Mouse (Mus musculus): ENCODE results near the gene Uba6.
A peak's percentile ranks its signal among the peaks of the same experiment; 100 is the strongest.

Uba6 gene

DNA sequence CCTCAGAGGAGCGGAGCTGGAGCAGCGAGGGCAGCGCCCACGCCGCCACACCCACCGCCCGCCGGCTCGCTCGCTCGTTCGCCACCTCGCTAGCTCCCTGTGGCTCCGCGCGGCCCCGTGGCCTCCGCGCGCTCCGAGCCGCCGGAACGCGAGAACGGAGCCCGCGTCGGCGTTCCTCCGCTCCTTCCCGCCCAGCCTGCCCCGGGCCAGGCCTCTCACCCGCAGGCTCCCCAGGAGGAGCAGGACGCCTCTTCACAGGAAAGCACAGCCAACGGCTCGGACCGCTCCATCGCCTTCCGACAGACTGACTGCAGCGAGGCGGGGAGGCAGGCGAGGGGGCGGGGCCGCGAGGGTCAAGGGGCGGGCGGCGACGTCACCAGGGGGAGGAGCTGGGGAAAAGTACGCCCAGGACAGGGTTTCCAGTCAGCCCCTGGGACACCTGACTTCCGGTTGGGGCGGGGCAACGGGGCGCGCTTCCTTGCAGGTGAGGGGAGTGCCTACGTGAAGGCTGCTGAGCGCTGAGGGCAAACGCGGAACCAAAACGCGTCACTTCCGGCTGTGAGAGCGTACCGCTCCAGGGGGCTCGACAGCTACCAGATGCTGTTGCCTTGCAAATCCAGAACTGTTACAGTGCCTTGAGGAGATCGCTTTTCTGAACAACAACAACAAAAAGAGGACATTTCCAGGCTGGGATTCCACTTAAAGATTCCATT, at the start of gene Uba6:
Gene Uba6 (minus strand): TSS at position 355 of the 713 bp plus-strand sequence.
- DNase-seq (ENCODE audit: low spot score), result peak; percentile 100

DNA sequence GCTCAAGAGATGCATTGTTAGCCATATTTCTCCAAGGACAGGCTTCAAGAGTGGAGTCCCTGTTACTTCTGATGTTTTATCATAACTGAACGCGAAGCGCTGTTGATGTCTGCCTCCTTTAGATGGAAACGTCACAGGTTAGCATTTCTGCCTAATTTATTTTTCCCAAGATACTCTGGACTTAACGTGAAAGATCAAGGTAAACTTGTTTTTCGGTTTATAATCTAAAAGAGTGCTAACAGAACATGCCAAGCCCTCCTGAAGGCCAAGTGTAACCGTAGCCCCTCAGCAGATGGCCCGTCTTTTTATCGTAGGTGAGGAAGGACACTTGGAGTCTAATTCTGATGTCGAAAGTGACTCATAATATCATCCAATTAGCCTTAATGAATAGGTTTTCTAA, 25.2 kb upstream of the Uba6 start, which contains the start of gene Gnrhr:
Gene Gnrhr (minus strand): TSS at position 101 of the 400 bp plus-strand sequence.
- no peak for DNase-seq (ENCODE audit: low spot score)

DNA sequence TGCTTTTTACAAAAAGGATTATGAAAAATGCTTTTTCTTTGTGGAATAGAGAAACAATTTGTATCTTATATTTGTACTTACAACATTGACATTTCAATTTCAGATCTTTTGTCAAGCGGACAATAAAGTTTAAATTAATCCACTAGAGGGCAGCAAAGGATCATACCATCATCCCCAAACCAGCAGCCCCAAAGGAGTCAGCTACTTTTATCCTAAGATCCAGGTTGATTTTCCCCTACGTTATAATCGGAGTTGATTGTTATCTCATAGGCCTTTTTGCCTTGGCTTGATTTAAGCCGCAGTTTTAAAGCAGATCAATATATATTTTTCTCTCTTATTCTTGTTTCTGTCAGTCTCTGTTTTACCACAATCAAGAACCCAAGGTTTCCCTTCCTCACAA, 18.8 kb upstream of the Uba6 start:
- no peak for DNase-seq (ENCODE audit: low spot score)

DNA sequence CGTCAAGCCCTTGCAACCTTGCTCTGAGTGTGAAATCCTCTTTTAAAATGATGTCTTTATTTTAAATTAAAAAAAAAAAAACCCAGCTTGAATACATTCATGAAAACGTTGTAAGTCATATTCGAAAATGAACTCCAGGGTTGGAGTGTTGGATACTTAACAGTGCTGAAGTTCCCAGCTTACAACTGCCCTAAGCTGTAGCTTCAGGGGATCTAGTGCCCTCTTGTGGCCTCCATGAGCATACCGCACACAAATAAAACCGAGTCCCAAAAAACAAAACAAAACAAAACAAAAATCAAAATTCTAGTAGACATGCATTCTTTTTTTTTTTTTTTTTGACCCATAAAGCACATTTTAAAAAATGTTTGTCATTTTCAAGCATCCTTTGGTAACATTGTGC, 18.2 kb upstream of the Uba6 start:
- no peak for DNase-seq (ENCODE audit: low spot score)

DNA sequence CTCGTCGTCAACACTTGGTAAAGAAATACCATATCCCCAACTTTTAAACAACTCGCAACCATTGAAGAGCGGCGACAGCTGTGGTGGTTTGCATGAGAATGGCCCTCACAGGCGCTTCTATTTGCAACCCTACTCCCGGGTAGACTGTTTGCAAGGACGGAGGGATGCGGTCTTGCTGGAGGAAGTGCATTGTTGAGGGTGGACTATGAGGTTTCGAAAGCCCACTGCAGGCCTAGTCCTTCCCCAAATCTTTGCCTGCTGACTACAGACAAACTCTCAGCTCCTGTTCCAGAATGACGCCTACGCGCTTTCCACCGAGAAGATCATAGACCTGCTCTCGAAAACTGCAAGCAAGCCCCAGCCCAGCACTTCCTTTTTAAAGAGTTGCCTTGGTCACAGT, 17.7 kb upstream of the Uba6 start:
- DNase-seq (ENCODE audit: low spot score), result no peak

DNA sequence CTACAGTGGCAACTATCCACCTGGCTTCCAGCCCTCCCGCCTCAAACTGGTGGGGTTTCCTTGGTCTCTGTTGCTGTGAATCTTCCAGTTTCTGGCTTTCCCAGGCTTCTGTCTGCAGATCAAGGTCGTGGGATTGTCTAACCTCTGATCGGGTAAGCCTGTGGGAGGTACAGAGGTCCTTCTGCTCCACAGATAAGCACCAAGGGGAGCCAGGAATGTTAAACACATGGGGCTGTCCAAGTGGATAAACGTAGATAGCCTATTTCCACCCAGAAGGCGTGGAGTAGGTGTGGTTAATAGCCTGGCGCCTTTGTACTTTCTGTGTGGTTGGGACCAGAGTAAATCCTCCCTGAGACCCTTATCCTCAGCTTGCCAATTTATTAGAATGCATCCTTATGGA, 14.8 kb upstream of the Uba6 start:
- peak; percentile 69 for DNase-seq (ENCODE audit: low spot score)

DNA sequence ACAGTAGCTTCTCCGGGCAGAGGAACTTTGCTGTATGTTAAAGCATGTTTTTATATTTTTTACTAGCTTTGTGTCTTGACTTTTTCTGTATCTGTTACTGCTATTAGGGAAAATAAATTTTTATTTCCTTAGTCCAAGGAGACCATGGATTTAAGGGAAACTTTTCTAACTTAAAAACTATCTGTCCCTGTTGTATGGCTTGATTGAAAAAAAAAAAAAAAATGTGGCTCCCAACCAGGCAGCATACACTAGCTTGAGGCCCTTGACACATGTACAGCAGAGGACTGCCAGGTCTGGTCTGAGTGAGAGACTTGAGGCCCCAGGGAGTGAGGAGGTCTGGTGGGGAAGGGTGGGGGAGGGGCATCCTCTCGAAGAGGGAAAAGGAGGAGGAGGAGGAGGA, 1.2 kb upstream of the Uba6 start:
- DNase-seq (ENCODE audit: low spot score), result no peak

DNA sequence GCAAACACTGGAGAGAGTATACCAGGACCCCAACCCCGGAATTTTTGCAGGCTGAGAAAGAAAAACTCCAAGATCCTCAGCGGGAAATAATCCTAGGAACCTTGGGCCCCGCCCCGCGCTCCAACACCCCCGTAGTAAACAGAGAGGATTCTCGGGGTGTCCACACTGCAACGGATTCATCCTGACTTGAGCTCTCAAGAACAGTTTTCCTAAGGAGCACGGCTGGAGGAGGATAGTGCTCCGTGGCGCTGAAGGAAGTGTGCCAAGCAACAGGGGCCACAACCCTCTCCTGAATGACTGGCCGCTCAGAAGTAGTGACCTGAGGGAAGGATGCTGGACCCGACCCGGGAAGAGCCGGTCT, 535 bp downstream of the Uba6 start:
- DNase-seq (ENCODE audit: low spot score), result no peak

DNA sequence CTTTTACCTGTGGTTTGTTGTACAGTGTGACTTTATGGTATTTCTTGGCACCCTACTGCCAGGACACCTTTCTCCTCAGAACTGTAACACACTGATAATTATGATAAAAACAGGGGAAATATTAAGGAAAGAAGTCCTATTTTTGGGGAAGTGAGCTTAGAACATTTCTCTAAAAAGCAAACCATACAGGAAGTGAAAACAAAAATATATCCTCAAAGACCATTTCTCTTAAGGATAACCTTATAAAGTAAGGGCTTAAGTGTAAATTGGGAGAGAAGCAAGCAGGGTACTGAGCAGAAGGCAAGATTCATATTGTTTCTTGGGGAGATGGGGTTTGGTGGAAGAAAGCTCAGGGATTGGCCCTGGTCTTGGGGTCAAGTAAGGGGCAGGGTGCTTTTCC, 42.8 kb downstream of the Uba6 start:
- no peak for DNase-seq (ENCODE audit: low spot score)

DNA sequence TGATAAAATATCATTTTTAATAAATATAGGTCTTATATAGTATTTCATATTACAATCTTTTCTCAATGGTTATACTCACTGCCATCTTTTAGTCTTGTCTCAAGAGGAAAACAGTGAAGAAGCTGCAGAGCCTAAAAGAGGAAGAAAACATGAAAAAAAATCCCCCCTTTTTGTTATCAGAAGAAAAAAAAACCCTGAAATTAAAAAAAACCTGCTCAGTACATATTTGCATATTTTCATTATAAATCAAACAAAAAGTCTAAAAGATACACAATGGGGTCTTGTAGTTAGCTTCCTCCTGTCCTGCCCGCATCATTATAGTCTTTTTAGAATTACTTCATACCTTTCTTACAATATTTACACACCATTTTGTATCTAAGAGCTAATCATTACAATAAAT, 43.9 kb downstream of the Uba6 start:
- no peak for DNase-seq (ENCODE audit: low spot score)

DNA sequence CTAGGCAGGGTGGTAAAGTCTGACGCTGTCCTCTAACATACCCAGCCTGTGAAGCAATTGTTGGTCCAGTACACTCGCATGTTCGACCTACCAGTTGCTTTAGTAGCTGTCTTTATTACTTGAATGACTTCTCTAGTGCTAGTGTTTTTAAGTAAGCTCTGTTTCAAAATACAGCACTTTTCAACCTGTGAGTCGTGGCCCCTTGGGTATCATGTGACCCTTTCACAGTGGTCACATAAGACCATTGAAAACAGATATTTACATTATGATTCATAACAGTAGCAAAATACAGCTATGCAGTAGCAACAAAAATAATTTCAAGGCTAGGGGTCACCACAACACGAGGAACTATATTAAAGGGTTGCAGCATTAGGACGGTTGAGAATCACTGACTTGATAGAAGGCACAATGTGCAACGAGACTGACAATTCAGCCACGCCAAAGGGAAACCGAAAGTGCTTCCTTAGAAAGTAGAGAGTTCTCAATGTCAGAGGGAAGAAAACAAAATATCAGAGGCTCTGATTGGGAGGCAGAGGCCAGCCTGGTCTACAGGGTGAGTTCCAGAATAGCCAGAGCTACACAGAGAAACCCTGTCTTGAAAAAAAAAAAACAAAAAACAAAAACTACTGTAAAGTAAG, 54.0 kb downstream of the Uba6 start:
- no peak for DNase-seq (ENCODE audit: low spot score)

DNA sequence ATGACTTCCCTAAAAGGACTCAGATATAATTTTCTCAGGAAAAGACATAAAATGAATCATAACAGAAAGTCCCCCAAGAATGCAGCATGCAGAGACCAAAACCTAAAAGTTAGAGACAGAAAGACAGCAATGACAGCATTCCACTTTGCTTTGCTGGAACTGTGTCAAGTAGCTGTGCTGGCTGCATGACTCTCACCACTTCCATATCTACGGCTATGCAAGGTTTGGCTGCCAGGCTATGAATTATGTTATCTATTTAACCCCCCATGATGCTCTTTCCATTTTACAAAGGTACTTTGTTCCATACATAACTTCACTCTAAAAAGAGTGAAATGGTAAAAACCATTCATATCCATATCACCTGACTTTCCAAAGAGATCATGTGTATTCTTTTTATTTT, 58.6 kb downstream of the Uba6 start:
- no peak for DNase-seq (ENCODE audit: low spot score)

DNA sequence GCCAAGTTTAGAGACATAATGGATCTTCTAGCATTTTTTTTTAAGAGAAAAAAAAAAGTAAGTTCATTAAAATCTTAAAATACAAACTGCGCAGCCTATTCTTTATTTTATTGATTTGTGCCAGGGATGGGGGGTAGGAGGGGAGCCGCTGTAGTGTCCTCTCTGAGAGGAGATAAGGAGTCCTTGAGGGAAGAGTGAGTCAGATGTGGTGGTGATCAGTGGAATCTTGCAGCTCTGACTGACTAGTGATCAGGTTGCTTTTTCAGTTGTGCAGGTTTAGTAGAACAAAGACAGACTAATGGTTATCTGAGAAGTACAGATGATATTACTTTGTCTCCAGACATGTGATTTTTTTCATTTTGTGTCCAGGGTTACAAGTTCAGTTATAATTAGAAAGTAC, 59.6 kb downstream of the Uba6 start:
- no peak for DNase-seq (ENCODE audit: low spot score)

DNA sequence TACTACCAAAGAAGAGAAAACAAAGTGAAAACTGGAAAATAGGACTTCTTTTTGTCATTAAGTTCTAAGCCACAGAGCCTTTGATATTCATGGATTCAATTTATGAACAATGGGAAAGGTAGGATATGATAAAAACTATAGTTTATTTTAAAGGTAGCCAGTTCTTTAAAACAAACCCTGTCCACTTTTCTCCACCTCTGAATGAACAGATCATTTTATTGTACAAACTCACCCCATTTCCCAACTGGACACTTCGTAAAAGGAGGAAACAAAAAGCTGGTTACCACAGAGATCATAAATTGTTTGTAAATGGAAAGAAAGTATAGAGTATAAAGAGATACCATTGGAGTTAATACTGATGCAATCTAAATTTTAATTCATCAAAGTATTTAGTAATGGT, 61.5 kb downstream of the Uba6 start:
- DNase-seq (ENCODE audit: low spot score), result no peak

DNA sequence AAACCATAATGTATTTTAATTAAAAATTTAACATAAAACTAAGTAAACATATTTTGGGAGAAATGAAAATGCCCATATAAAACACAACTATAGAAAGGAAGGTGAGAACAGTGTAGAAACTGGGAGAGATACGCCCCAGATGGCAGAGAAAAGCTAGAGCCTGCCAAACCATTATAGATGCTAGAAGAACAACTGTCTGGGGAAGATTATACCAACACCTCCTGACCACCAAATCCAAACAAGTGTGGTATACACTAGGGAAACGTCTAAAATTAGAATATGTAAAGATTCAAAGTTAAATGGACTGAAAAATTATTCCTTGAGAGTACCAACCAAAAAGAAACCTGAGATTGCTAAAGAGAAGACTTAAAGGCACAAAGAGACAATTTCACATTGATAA, 66.0 kb downstream of the Uba6 start:
- no peak for DNase-seq (ENCODE audit: low spot score)

DNA sequence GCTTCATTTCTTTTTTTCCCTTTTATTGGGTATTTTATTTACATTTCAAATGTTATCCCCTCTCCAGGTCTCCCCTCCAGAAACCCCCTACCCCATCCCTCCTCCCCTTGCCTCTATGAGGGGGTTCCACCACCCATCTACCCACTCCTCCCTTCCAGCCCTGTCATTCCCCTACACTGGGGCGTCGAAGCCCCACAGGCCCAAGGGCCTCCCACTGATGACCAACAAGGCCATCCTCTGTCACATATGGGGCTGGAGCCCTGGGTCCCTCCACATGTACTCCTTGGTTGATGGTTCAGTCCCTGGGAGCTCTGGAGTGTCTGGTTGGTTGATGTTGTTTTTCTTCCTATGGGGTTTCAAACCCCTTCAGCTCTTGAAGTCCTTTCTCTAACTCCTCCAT, 70.4 kb downstream of the Uba6 start:
- DNase-seq (ENCODE audit: low spot score), result no peak

DNA sequence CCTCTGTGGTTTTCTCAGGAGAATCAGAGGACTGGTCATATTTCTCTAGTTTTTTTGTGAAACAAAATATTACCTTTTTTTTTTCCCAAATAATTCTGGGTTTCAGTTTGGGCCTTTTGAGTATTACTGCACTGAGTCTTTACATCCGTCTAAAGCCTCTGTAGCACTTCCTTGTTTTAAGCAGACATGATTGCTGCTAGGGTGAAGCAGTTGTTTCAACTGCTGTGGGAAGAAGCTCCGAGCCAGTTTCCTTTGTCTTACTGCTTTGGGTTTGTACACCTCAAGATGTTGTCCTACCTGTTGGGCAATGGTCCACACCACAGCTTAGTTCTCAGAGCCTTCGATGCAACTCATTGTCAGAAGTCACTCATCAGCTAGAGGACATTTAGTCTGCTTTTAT, 72.0 kb downstream of the Uba6 start:
- no peak for DNase-seq (ENCODE audit: low spot score)

DNA sequence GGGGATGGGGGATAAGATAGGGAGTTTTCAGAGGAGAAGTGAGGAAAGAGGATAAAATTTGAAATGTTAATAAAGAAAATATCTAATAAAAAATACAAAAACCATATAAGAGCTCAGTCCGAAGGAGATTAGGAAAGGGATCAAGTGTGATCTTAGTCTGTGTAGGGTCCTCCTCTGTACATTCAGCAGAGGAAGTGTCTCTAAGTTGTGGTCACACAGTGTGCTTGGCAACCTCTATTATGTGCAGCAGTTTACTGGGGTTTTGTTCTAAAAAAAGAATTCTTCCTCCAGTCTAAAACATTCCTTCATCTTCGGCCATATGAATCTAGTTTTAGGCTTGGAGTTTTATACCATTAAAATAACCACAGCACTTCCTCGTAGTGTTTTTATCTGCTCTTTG, 73.6 kb downstream of the Uba6 start:
- DNase-seq (ENCODE audit: low spot score), result no peak

DNA sequence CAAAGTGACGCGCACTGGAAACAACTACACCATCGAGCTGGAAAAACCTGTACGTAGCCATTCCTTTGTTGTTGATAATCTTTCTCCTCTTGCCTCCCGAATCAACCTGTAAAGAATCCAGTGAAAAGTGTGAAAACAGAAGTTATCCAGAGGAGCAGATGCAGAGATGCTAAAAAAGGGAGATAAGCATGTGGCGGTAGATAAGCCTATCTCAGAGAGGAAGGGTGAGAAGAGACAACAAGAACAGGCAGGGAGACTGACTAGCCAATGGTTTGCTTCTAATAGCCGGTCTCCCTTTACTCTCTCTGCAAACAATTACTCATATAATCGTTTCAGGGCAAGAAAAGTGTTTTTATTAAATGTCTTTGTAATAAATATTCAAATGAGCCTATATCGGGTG, 77.8 kb downstream of the Uba6 start:
- no peak for DNase-seq (ENCODE audit: low spot score)

DNA sequence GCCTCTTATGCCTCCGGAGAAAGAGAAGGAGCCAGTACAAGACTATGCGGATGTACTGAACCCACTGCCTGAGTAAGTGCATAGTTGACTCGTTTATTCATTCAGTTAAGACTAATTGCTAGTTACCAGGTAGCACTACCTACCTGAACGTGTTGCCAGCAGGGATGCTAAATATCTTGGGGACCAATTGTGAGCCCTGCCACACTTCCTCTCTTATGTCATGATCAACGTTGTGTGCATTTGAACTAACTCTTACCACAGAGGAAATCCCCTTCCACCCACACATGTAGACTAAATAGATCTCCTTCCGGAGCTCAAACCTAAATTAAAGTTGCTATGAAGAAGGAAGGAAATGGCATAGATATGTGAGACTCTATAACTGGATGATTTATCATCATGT, 85.9 kb downstream of the Uba6 start:
- no peak for DNase-seq (ENCODE audit: low spot score)

DNA sequence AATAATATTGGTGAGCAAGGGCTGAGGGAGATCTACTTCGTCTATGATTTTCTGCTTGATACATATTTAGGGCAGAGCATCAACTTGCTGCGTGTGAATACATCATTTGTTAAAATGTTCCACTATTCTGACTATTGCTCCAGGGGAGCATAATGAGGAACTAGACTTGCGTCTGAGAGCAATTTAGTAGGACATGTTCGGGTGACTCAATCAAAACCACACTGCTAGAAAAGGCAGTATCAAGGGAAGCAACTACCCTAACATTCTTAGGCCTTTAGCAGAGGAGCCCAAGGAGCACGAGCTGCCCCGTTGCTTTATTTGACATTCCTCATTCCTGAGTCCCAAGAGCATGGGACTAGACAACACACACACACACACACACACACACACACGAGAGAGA, 87.6 kb downstream of the Uba6 start:
- no peak for DNase-seq (ENCODE audit: low spot score)

DNA sequence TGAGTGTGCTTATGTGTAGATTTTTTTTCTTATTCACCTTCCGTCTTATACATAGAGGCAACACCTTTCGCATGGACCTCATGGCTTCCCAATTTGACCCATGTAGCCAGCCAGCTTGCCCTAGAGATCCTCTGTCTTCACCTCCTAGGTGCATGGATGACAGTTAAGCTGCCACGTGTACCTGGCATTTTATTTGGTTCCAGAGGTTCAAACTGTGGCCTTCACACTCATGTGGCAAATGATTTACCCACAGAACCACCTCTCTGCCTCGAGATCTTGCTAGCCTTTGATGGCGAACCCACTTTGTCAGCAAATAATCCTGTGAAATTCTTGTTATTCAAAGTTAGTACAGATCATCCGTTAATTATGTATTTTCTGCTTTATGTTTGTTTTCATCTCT, 88.6 kb downstream of the Uba6 start:
- no peak for DNase-seq (ENCODE audit: low spot score)

DNA sequence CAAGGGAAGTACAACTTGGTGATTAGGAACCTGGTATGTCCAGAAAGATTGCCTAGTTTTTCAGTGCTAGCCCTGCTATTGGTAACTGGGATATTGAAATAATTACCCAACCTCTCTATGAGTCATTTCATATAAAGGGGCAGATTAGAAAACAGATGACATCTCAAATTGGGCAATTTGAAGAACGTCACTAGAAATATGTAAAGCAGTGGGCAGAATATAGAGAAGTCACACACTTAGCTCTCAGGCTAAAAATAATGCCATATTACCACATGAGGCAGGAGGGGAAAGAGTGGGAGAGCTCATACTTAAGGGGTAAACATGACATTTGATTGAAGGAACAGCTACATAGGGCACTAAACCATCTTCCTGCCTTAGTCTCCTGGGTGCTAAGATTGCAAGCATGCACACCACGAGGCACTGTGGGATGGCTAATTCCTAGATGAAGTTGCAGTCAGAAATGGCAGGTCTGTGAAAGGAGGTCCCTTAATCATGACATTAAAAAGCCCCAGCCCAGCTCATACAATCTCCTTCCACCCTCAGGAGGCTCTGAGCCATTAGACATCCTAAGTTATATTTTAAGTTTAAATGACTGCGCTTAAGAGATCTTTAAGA, 93.8 kb downstream of the Uba6 start:
- DNase-seq (ENCODE audit: low spot score), result no peak
